Mouse (Mus musculus) erythroblast, embryonic 14.5 days (primary cell): ENCODE measurements around the gene Daam1. TPM values are rescaled to one million over a fixed set of nuclear protein-coding genes. Genes with fewer than 3 reads are reported as not detected.

Experiments
- H3K27me3 ChIP-seq: 2 replicates; pipeline ENCODE4 v1.6.1; 2012; ENCODE audit warnings: inconsistent platforms; ENCODE audit not compliant: control insufficient read depth
- H3K36me3 ChIP-seq: 2 replicates; pipeline ENCODE4 v1.6.1; 2012; ENCODE audit warnings: mild to moderate bottlenecking, inconsistent platforms; ENCODE audit not compliant: control insufficient read depth
- H3K4me1 ChIP-seq: 2 replicates; pipeline ENCODE4 v1.6.1; 2012; ENCODE audit warnings: inconsistent platforms; ENCODE audit not compliant: control insufficient read depth
- H3K4me3 ChIP-seq: replicated peaks from 2 replicates; pipeline ENCODE3; 2012; ENCODE audit warnings: moderate library complexity, mild to moderate bottlenecking, inconsistent platforms
- H3K9me3 ChIP-seq: 2 replicates; pipeline ENCODE4 v1.6.1; 2012; ENCODE audit warnings: low read length, inconsistent platforms, mixed read lengths; ENCODE audit not compliant: control insufficient read depth
- GATA1 ChIP-seq: IDR thresholded peaks from 2 replicates; pipeline ENCODE4 v1.6.1; 2012; ENCODE audit warnings: low read length, inconsistent platforms, mixed read lengths
- TAL1 ChIP-seq: IDR thresholded peaks from 3 replicates; pipeline ENCODE4 v1.6.1; 2012; ENCODE audit warnings: low read length, inconsistent platforms, mixed read lengths
- polyA plus RNA-seq: library from polyadenylated mRNA; stranded (reverse); fragments of >175 nt; gene quantifications from 2 replicates; pipeline ENCODE4 v1.2.3, GENCODE M21; 2012

Gene Daam1
- polyA plus RNA-seq, 1 experiment: 2.2 TPM

GRCm38 (mm10) chr12:71904926-71905325 is 74.0 kb downstream of the Daam1 start:
- H3K9me3 ChIP-seq: no peaks in the 10 kb centered on the region
- H3K4me1 ChIP-seq: peaks cover 45% of the 10 kb centered on the region
- H3K27me3 ChIP-seq: no peaks in the 10 kb centered on the region
- H3K36me3 ChIP-seq: peaks cover 51% of the 10 kb centered on the region
- TF ChIP-seq TAL1 (no peak), GATA1 (no peak)
- H3K4me3 ChIP-seq: no peak overlapping the region

GRCm38 (mm10) chr12:71905640-71906320 is 74.9 kb downstream of the Daam1 start:
- peaks cover 51% of the 10 kb centered on the region for H3K36me3 ChIP-seq
- no peak overlapping the region for H3K4me3 ChIP-seq
- TF ChIP-seq GATA1 (no peak), TAL1 (no peak)
- H3K27me3 ChIP-seq: no peaks in the 10 kb centered on the region
- H3K4me1 ChIP-seq: peaks cover 45% of the 10 kb centered on the region
- no peaks in the 10 kb centered on the region for H3K9me3 ChIP-seq

GRCm38 (mm10) chr12:71906582-71907267 is 75.8 kb downstream of the Daam1 start:
- H3K4me1 ChIP-seq: peaks cover 40% of the 10 kb centered on the region
- H3K27me3 ChIP-seq: no peaks in the 10 kb centered on the region
- peaks cover 49% of the 10 kb centered on the region for H3K36me3 ChIP-seq
- TF ChIP-seq TAL1: no peak
- TF ChIP-seq GATA1: no peak
- no peaks in the 10 kb centered on the region for H3K9me3 ChIP-seq
- no peak overlapping the region for H3K4me3 ChIP-seq

GRCm38 (mm10) chr12:71908984-71909383 is 78.1 kb downstream of the Daam1 start:
- Histone ChIP-seq H3K36me3 (peaks cover 35% of the 10 kb centered on the region), H3K4me3 (no peak overlapping the region), H3K9me3 (no peaks in the 10 kb centered on the region), H3K4me1 (peaks cover 20% of the 10 kb centered on the region), H3K27me3 (no peaks in the 10 kb centered on the region)
- no peak for TF ChIP-seq TAL1
- no peak for TF ChIP-seq GATA1

GRCm38 (mm10) chr12:71910246-71910645 is 79.4 kb downstream of the Daam1 start:
- Histone ChIP-seq H3K36me3 (peaks cover 39% of the 10 kb centered on the region), H3K9me3 (no peaks in the 10 kb centered on the region), H3K27me3 (no peaks in the 10 kb centered on the region), H3K4me1 (peaks cover 10% of the 10 kb centered on the region), H3K4me3 (no peak overlapping the region)
- no peak for TF ChIP-seq GATA1
- TF ChIP-seq TAL1: no peak

- TF ChIP-seq TAL1: no peak
- no peak for TF ChIP-seq GATA1
- Histone ChIP-seq H3K4me1 (peaks cover 5% of the 10 kb centered on the region), H3K36me3 (peaks cover 48% of the 10 kb centered on the region), H3K4me3 (no peak overlapping the region), H3K9me3 (no peaks in the 10 kb centered on the region), H3K27me3 (no peaks in the 10 kb centered on the region)
Observed at GRCm38 (mm10) chr12:71912262-71912661, 81.4 kb downstream of the Daam1 start.

- no peaks in the 10 kb centered on the region for H3K27me3 ChIP-seq
- H3K36me3 ChIP-seq: peaks cover 79% of the 10 kb centered on the region
- TF ChIP-seq TAL1 (no peak), GATA1 (no peak)
- no peaks in the 10 kb centered on the region for H3K9me3 ChIP-seq
- peaks cover 5% of the 10 kb centered on the region for H3K4me1 ChIP-seq
- H3K4me3 ChIP-seq: no peak overlapping the region
Observed at GRCm38 (mm10) chr12:71919156-71919555, 88.3 kb downstream of the Daam1 start.

GRCm38 (mm10) chr12:71919962-71920361 is 89.1 kb downstream of the Daam1 start:
- TF ChIP-seq TAL1 (no peak), GATA1 (no peak)
- H3K9me3 ChIP-seq: no peaks in the 10 kb centered on the region
- no peak overlapping the region for H3K4me3 ChIP-seq
- H3K27me3 ChIP-seq: no peaks in the 10 kb centered on the region
- peaks cover 7% of the 10 kb centered on the region for H3K4me1 ChIP-seq
- H3K36me3 ChIP-seq: peaks cover 81% of the 10 kb centered on the region

- Histone ChIP-seq H3K4me1 (peaks cover 20% of the 10 kb centered on the region), H3K4me3 (no peak overlapping the region), H3K36me3 (peaks cover 76% of the 10 kb centered on the region), H3K9me3 (no peaks in the 10 kb centered on the region), H3K27me3 (no peaks in the 10 kb centered on the region)
- no peak for TF ChIP-seq GATA1
- TF ChIP-seq TAL1: no peak
Observed at GRCm38 (mm10) chr12:71922827-71923381, 92.0 kb downstream of the Daam1 start.
